Mouse (Mus musculus): ENCODE measurements around the gene Gm21366.
"Not testable (repeated sequence)": the region's sequence is repeated elsewhere in the genome, so short reads cannot be mapped to it uniquely, and the experiment has no call there.

Gm21366 gene

DNA sequence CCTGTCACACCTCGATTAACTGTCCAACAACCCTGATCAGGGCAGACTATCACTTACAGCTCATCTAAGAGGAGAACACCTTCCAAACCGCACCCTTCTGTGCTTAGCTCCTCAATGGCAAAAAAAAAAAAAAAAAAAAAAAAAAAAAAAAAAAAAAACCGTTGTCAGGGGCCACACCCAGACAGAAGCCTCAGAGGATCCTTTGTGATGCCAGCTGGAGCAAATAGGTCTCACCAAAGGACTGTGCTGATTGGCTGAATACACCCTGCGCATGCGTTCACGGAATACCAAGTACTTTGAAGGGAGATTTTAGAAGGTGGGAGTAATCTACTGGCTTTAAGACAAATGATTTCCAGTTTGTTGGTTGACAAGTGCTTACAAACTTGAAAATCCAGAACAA lies at the start of gene Gm21366:
TSS of gene Gm21366 (minus strand) at position 101 of the 400 bp plus-strand sequence.
- DNase-seq (ENCODE audit: low spot score) = not testable (repeated sequence)

All from lung, postnatal 25 days (tissue).